Mouse (Mus musculus): ENCODE measurements at regions not wholly inside any gene's neighbourhood (a gene's known extent, or its start where the extent isn't known, plus 50 kb on each side); places are given as distances from the start of the nearest gene placed in this dataset.

- no peak for DNase-seq
Measured at GRCm38 (mm10) chr5:62545785-62546184, 220.2 kb downstream of the Arap2 start.

DNA sequence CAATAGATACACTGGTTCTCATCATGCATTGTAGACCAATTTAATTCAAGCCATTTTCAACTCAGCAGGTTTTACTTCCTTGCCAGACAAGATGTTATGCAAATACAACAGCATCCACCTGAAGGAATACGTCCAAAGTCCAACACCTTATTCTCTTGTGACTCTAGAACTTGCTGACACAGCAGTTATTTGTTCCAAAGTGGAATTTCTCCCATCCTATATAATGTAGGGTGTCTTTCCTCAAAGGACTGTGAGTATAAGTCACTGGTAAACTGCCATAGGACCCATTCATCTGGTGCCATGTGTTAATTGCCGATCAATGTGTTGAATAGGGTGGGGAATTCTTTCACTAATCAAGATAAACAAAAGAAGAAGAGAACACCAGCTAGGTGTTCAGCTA, 226.7 kb downstream of the Arap2 start:
- DNase-seq, result no peak

DNA sequence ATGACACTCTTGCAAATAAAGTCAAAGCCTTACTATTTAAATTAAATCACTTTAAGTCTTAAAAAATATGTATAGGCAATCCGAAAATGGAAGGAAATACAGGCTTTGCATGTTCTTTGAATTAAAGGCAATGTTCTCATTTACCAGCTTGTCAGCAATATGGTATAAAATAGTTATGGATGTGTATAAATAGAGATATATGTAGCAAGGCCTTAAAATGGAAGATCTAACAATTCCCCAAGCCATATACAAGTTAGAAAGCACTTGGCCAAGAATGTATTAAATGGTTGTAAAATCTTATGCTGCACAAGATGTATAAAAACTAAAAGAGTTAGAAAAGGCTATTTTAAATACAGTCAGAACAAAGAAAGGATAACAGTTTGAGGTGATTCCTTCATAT, 254.1 kb downstream of the Arap2 start:
- no peak for DNase-seq

GRCm38 (mm10) chr5:62483521-62483920, 282.4 kb downstream of the Arap2 start:
- DNase-seq, result peak; percentile 18 to 22

DNA sequence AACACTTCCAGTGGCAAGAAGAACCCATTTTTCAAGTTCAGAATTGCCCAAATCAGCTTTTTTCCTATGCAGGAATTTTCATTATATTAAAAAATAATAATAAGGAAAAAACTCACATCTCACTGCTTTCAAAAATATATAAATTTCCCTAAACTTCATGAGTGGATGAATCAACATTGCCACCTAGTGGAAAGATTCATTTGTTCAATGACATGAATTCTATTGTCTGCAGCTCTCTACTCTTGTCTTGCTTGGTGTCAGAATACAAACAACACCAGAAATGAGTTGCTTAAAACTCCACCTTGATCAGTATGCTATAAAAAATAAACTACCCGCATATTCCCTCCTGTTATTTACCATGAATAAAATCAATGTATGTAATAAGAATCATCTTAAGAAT, 285.0 kb downstream of the Arap2 start:
- DNase-seq, result no peak

DNA sequence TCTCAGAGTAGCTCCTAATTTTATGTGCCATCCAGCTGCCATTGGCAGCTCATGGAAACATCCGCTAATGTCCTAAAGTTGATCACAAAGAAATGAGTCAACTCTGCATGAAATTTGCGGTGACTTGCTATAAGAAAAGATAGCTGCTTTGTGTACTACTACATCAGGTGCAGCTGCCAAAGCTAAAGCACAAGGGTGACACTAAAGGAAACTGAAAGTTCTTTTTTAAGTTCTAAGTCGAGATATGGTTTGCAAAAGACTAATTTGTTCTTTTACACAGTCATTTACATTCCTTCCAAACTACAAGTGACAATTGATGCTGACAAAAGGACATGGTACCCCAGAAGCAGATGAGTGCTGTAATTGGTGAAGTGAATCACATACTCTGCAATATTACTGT, 292.5 kb downstream of the Arap2 start:
- DNase-seq, result no peak

DNA sequence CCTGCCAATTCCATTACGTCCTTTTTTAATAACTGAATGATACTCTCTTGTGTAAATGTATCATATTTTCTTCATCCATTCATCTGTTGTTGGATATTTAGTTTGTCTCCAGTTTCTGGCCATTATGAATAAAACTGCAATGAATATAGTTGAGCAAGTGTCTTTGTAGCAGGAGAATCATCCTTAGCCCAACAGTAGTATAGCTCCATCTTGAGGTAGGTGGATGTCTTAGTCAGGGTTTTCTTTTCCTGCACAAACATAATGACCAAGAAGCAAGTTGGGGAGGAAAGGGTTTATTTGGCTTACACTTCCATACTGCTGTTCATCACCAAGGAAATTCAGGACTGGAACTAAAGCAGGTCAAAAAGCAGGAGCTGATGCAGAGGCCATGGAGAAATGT, 299.2 kb downstream of the Arap2 start:
- DNase-seq, result no peak

GRCm38 (mm10) chr5:62462574-62462973, 303.4 kb downstream of the Arap2 start:
- DNase-seq, result no peak
